Mouse (Mus musculus): Measurements from ENCODE around the gene Glt28d2. TPM values are rescaled to one million over a fixed set of nuclear protein-coding genes. Genes with fewer than 3 reads are reported as not detected.

Glt28d2 gene
- total and polyA plus RNA-seq, 2 experiments from 2014 or later: 0.37 to 0.43 TPM

- TF ChIP-seq CTCF (IDR thresholded peaks at IDR 0.05; ENCODE audit: low read depth): no peak
- Histone ChIP-seq H3K4me2 (ENCODE audit: low read depth, low read length) (no peak overlapping the region), H3K4me1 (ENCODE audit: insufficient read depth, low read length) (no peaks in the 10 kb centered on the region), H3K4me3 (ENCODE audit: low read length) (no peak overlapping the region), H3K9ac (replicated peaks; ENCODE audit: low read length) (no peak overlapping the region), H3K27ac (no peak overlapping the region), H3K27me3 (ENCODE audit: insufficient read depth, low read length) (no peaks in the 10 kb centered on the region), H3K36me3 (ENCODE audit: insufficient read depth, low read length) (no peaks in the 10 kb centered on the region), H3K9me3 (ENCODE audit: low read length) (no peaks in the 10 kb centered on the region)
- DNase-seq (ENCODE audit: low spot score): no peak
- WGBS: 59% methylated on average over 4 of the region's 4 CpGs
- no peak for ATAC-seq
Measured at GRCm38 (mm10) chr3:85829047-85829446, 58.3 kb downstream of the Glt28d2 start.

- Histone ChIP-seq H3K27ac (no peak overlapping the region), H3K36me3 (ENCODE audit: insufficient read depth, low read length) (no peaks in the 10 kb centered on the region), H3K4me2 (ENCODE audit: low read depth, low read length) (no peak overlapping the region), H3K9me3 (ENCODE audit: low read length) (no peaks in the 10 kb centered on the region), H3K4me3 (ENCODE audit: low read length) (no peak overlapping the region), H3K9ac (replicated peaks; ENCODE audit: low read length) (no peak overlapping the region), H3K4me1 (ENCODE audit: insufficient read depth, low read length) (no peaks in the 10 kb centered on the region), H3K27me3 (ENCODE audit: insufficient read depth, low read length) (no peaks in the 10 kb centered on the region)
- WGBS: 53% methylated on average over 6 of the region's 6 CpGs
- no peak for ATAC-seq
- TF ChIP-seq CTCF (IDR thresholded peaks at IDR 0.05; ENCODE audit: low read depth): no peak
- no peak for DNase-seq (ENCODE audit: low spot score)
Measured at GRCm38 (mm10) chr3:85827815-85828214, 59.5 kb downstream of the Glt28d2 start.

- ATAC-seq (no peak), DNase-seq (ENCODE audit: low spot score) (no peak)
- Histone ChIP-seq H3K36me3 (ENCODE audit: insufficient read depth, low read length) (no peaks in the 10 kb centered on the region), H3K4me2 (ENCODE audit: low read depth, low read length) (no peak overlapping the region), H3K9ac (replicated peaks; ENCODE audit: low read length) (no peak overlapping the region), H3K4me3 (ENCODE audit: low read length) (no peak overlapping the region), H3K4me1 (ENCODE audit: insufficient read depth, low read length) (no peaks in the 10 kb centered on the region), H3K27me3 (ENCODE audit: insufficient read depth, low read length) (no peaks in the 10 kb centered on the region), H3K9me3 (ENCODE audit: low read length) (no peaks in the 10 kb centered on the region), H3K27ac (no peak overlapping the region)
- WGBS: 63% methylated on average over 4 of the region's 4 CpGs
- TF ChIP-seq CTCF (IDR thresholded peaks at IDR 0.05; ENCODE audit: low read depth): no peak
Measured at GRCm38 (mm10) chr3:85827283-85827682, 60.0 kb downstream of the Glt28d2 start.

- DNase-seq (ENCODE audit: low spot score) (no peak), ATAC-seq (no peak)
- H3K27me3 ChIP-seq (ENCODE audit: insufficient read depth, low read length): no peaks in the 10 kb centered on the region
- H3K4me3 ChIP-seq (ENCODE audit: low read length): no peak overlapping the region
- WGBS: 68% methylated on average over 15 of the region's 15 CpGs
- H3K4me2 ChIP-seq (ENCODE audit: low read depth, low read length): no peak overlapping the region
- TF ChIP-seq CTCF (IDR thresholded peaks at IDR 0.05; ENCODE audit: low read depth): no peak
- H3K36me3 ChIP-seq (ENCODE audit: insufficient read depth, low read length): no peaks in the 10 kb centered on the region
- no peak overlapping the region for H3K9ac ChIP-seq (replicated peaks; ENCODE audit: low read length)
- no peaks in the 10 kb centered on the region for H3K9me3 ChIP-seq (ENCODE audit: low read length)
- no peak overlapping the region for H3K27ac ChIP-seq
- H3K4me1 ChIP-seq (ENCODE audit: insufficient read depth, low read length): no peaks in the 10 kb centered on the region
Measured at GRCm38 (mm10) chr3:85820839-85821548, 66.3 kb downstream of the Glt28d2 start.

Other genes with a start within 250 kb of the Glt28d2 start
- 1.2 and 1.8 TPM in 2 replicates for gene Fam160a1, start 70.2 kb downstream of the Glt28d2 start, total RNA-seq (2014; rRNA removed)
- 0.45 and 0.48 TPM in 2 replicates for gene Fam160a1, start 70.2 kb downstream of the Glt28d2 start, polyA plus RNA-seq (2015; fragmentation: Nextera tagmentation; extraction: Ambion mirVana)
- 0.14 TPM in 1 of 2 replicates, not detected in the other for gene Gm37240, start within 50 bp of the Glt28d2 start, total RNA-seq (2014; rRNA removed)
- 1.00 and 1.5 TPM in 2 replicates for gene Gm37240, start within 50 bp of the Glt28d2 start, polyA plus RNA-seq (2015; fragmentation: Nextera tagmentation; extraction: Ambion mirVana)
- 23.7 and 31.1 TPM in 2 replicates for gene Sh3d19, start 83.6 kb upstream of the Glt28d2 start, total RNA-seq (2014; rRNA removed)
- 14.0 and 16.3 TPM in 2 replicates for gene Sh3d19, start 83.6 kb upstream of the Glt28d2 start, polyA plus RNA-seq (2015; fragmentation: Nextera tagmentation; extraction: Ambion mirVana)
- not detected in 2 replicates for gene Prss48, start 115.0 kb upstream of the Glt28d2 start, total RNA-seq (2014; rRNA removed)
- not detected in 2 replicates for gene Prss48, start 115.0 kb upstream of the Glt28d2 start, polyA plus RNA-seq (2015; fragmentation: Nextera tagmentation; extraction: Ambion mirVana)